Mouse (Mus musculus): ENCODE data around the gene Pramel6.
"Not testable (repeated sequence)": the region's sequence is repeated elsewhere in the genome, so short reads cannot be mapped to it uniquely, and the experiment has no call there.

Gene Pramel6

GRCm38 (mm10) chr2:87520651-87521050 lies 14.3 kb downstream of the Pramel6 start:
- Histone ChIP-seq H3K4me3 (replicated peaks; ENCODE audit: low read length) (no peak overlapping the region), H3K36me3 (ENCODE audit: insufficient read depth, low read length) (no peaks in the 10 kb centered on the region), H3K4me1 (replicated peaks; ENCODE audit: low read depth, low read length) (peaks cover 8% of the 10 kb centered on the region; the same call in 1 of the 2 replicates), H3K27me3 (ENCODE audit: insufficient read depth, low read length) (no peaks in the 10 kb centered on the region), H3K9me3 (ENCODE audit: low read length) (peaks cover 6% of the 10 kb centered on the region)
- TF ChIP-seq POU5F1 (IDR thresholded peaks at IDR 0.05; ENCODE audit: borderline replicate concordance, low read length) (no peak), CTCF (conservative IDR thresholded peaks at IDR 0.05; ENCODE audit: low read length) (no peak), NANOG (IDR thresholded peaks at IDR 0.05; ENCODE audit: borderline replicate concordance, low read length) (no peak)

- not testable (repeated sequence) for H3K4me1 ChIP-seq (replicated peaks; ENCODE audit: low read depth, low read length); H3K36me3 ChIP-seq (ENCODE audit: insufficient read depth, low read length); H3K27me3 ChIP-seq (ENCODE audit: insufficient read depth, low read length); H3K9me3 ChIP-seq (ENCODE audit: low read length)
- peak overlapping the region; percentile 10; the same call in 1 of the 2 replicates for H3K4me3 ChIP-seq (replicated peaks; ENCODE audit: low read length)
Measured at GRCm38 (mm10) chr2:87525899-87526616, 19.7 kb downstream of the Pramel6 start.

- H3K27me3 ChIP-seq (ENCODE audit: insufficient read depth, low read length): no peaks in the 10 kb centered on the region
- no peak within 1 kb of the TSS for H3K4me3 ChIP-seq (replicated peaks; ENCODE audit: low read length)
- TF ChIP-seq POU5F1 (IDR thresholded peaks at IDR 0.05; ENCODE audit: borderline replicate concordance, low read length) (no peak), NANOG (IDR thresholded peaks at IDR 0.05; ENCODE audit: borderline replicate concordance, low read length) (no peak), CTCF (conservative IDR thresholded peaks at IDR 0.05; ENCODE audit: low read length) (no peak)
Measured at GRCm38 (mm10) chr2:87531496-87531895, 25.1 kb downstream of the Pramel6 start, which contains the start of gene Olfr153. TSS of gene Olfr153 (plus strand) at chr2:87531796.

GRCm38 (mm10) chr2:87534826-87535225 lies 28.5 kb downstream of the Pramel6 start:
- no peak overlapping the region for H3K4me3 ChIP-seq (replicated peaks; ENCODE audit: low read length)
- H3K36me3 ChIP-seq (ENCODE audit: insufficient read depth, low read length): no peaks in the 10 kb centered on the region
- H3K4me1 ChIP-seq (replicated peaks; ENCODE audit: low read depth, low read length): peaks cover 8% of the 10 kb centered on the region
- TF ChIP-seq NANOG (IDR thresholded peaks at IDR 0.05; ENCODE audit: borderline replicate concordance, low read length) (no peak), CTCF (conservative IDR thresholded peaks at IDR 0.05; ENCODE audit: low read length) (no peak), POU5F1 (IDR thresholded peaks at IDR 0.05; ENCODE audit: borderline replicate concordance, low read length) (no peak)
- H3K27me3 ChIP-seq (ENCODE audit: insufficient read depth, low read length): no peaks in the 10 kb centered on the region
- no peaks in the 10 kb centered on the region for H3K9me3 ChIP-seq (ENCODE audit: low read length)

More at GRCm38 (mm10) chr2:87531496-87531895, 25.1 kb downstream of the Pramel6 start, which contains the start of gene Olfr153:
- Histone ChIP-seq H3K4me1 (replicated peaks; ENCODE audit: low read depth, low read length) (peaks cover 8% of the 10 kb centered on the region), H3K9me3 (ENCODE audit: low read length) (no peaks in the 10 kb centered on the region), H3K36me3 (ENCODE audit: insufficient read depth, low read length) (no peaks in the 10 kb centered on the region)

- no peaks in the 10 kb centered on the region for H3K9me3 ChIP-seq (ENCODE audit: low read length)
- no peak for TF ChIP-seq NANOG (IDR thresholded peaks at IDR 0.05; ENCODE audit: borderline replicate concordance, low read length)
- no peak for TF ChIP-seq POU5F1 (IDR thresholded peaks at IDR 0.05; ENCODE audit: borderline replicate concordance, low read length)
- TF ChIP-seq CTCF (conservative IDR thresholded peaks at IDR 0.05; ENCODE audit: low read length): no peak
- no peaks in the 10 kb centered on the region for H3K4me1 ChIP-seq (replicated peaks; ENCODE audit: low read depth, low read length)
- no peaks in the 10 kb centered on the region for H3K36me3 ChIP-seq (ENCODE audit: insufficient read depth, low read length)
- H3K27me3 ChIP-seq (ENCODE audit: insufficient read depth, low read length): no peaks in the 10 kb centered on the region
- H3K4me3 ChIP-seq (replicated peaks; ENCODE audit: low read length): no peak within 1 kb of the TSS
Measured at GRCm38 (mm10) chr2:87545442-87545841, 39.1 kb downstream of the Pramel6 start, which contains the start of gene Olfr1128. TSS of gene Olfr1128 (minus strand) at chr2:87545542.
